Mouse (Mus musculus): ENCODE data around the gene Cyp2s1. TPM values are rescaled to one million over a fixed set of nuclear protein-coding genes. Genes with fewer than 3 reads are reported as not detected.

Cyp2s1 gene
- total and polyA plus RNA-seq, 3 experiments: not detected

DNA sequence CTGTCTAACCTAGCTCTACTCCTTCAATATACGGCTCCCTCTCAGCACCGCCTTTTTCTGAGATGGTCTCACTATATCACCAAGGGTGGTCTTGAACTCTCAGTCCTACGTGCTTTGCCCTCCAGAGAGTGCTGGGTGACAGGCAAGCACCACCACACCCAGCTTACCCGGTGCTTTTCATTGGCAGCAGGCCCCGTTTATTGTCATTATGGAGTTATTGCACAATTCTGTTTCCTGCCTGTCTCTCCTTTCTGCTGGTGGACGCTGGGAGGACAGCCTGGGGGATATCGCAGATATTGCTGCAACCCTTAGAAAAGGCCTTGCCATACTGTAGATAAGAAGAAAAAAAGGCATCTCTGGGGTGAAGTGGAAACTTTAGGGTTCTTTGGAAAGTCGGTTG is 26.1 kb downstream of the Cyp2s1 start:
- Histone ChIP-seq H3K9me3 (replicated peaks; ENCODE audit: insufficient read depth, low read length) (no peaks in the 10 kb centered on the region), H3K79me2 (ENCODE audit: control insufficient read depth, insufficient read depth, low read length, poor library complexity) (no peaks in the 10 kb centered on the region), H3K36me3 (ENCODE audit: control insufficient read depth in 1 of 2, insufficient read depth in 2 of 2, low read length in 2 of 2) (no peaks in the 10 kb centered on the region), H3K27ac (ENCODE audit: control insufficient read depth, low read depth, low read length) (no peak overlapping the region), H3K4me1 (ENCODE audit: control insufficient read depth in 1 of 2, insufficient read depth in 2 of 2, low read length in 2 of 2) (no peaks in the 10 kb centered on the region), H3K4me3 (ENCODE audit: control insufficient read depth in 1 of 2, insufficient read depth in 1 of 2, low read depth in 2 of 2, low read length in 2 of 2) (no peak overlapping the region), H3K9ac (ENCODE audit: control insufficient read depth, low read depth, low read length, poor library complexity, severe bottlenecking) (no peak overlapping the region), H3K27me3 (ENCODE audit: control insufficient read depth in 1 of 2, insufficient read depth in 2 of 2, low read length in 2 of 2) (peaks cover 0 to 1% of the 10 kb centered on the region in 2 experiments; a peak in 1 of 4 replicates)
- no peak for DNase-seq (ENCODE audit: low read depth, low spot score)
- TF ChIP-seq JUND (IDR thresholded peaks at IDR 0.05; ENCODE audit: low read depth, low read length) (no peak), MYC (IDR thresholded peaks at IDR 0.05; ENCODE audit: low read depth, low read length) (no peak)

DNA sequence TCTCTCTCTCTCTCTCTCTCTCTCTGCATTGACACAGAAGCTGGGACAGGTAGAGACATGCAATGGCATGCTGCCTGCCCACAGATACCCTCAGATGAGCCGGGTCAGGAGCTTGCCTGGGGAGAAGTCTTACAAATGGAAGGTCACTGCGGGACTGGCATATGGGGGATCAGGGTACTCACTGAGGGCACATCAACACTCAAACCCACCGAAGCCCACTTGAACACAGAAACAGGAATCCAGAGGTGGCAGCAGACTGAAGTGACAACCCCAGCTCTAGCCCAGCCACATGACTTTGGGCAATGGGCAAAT is 27.6 kb downstream of the Cyp2s1 start:
- no peak for TF ChIP-seq ZC3H11A (IDR thresholded peaks at IDR 0.05; ENCODE audit: low read depth, low read length)
- TF ChIP-seq RCOR1 (IDR thresholded peaks at IDR 0.05; ENCODE audit: low read depth, low read length): no peak
- no peak for TF ChIP-seq KAT2A (conservative IDR thresholded peaks at IDR 0.05; ENCODE audit: low read depth, low read length)
- no peak for TF ChIP-seq GABPA (IDR thresholded peaks at IDR 0.05; ENCODE audit: low read depth, low read length)
- TF ChIP-seq SMC3 (IDR thresholded peaks at IDR 0.05; ENCODE audit: low read depth, low read length): no peak
- TF ChIP-seq USF2 (IDR thresholded peaks at IDR 0.05; ENCODE audit: borderline replicate concordance in 1 of 2, insufficient read depth in 1 of 2, low read depth in 1 of 2, low read length in 2 of 2): no peak
- no peak for TF ChIP-seq UBTF (IDR thresholded peaks at IDR 0.05; ENCODE audit: borderline replicate concordance, insufficient read depth, low read depth, low read length)
- TF ChIP-seq ZMIZ1 (IDR thresholded peaks at IDR 0.05; ENCODE audit: low read depth, low read length): no peak
- TF ChIP-seq TAL1 (IDR thresholded peaks at IDR 0.05; ENCODE audit: low read length): no peak
- peaks cover 0 to 1% of the 10 kb centered on the region in 2 experiments; a peak in 1 of 4 replicates for H3K27me3 ChIP-seq (ENCODE audit: control insufficient read depth in 1 of 2, insufficient read depth in 2 of 2, low read length in 2 of 2)
- no peaks in the 10 kb centered on the region for H3K36me3 ChIP-seq (ENCODE audit: control insufficient read depth in 1 of 2, insufficient read depth in 2 of 2, low read length in 2 of 2)
- DNase-seq (ENCODE audit: low read depth, low spot score): no peak
- no peak overlapping the region for H3K4me3 ChIP-seq (ENCODE audit: control insufficient read depth in 1 of 2, insufficient read depth in 1 of 2, low read depth in 2 of 2, low read length in 2 of 2)
- H3K9me3 ChIP-seq (replicated peaks; ENCODE audit: insufficient read depth, low read length): no peaks in the 10 kb centered on the region
- H3K4me1 ChIP-seq (ENCODE audit: control insufficient read depth in 1 of 2, insufficient read depth in 2 of 2, low read length in 2 of 2): no peaks in the 10 kb centered on the region
- H3K27ac ChIP-seq (ENCODE audit: control insufficient read depth, low read depth, low read length): no peak overlapping the region
- H3K9ac ChIP-seq (ENCODE audit: control insufficient read depth, low read depth, low read length, poor library complexity, severe bottlenecking): no peak overlapping the region
- no peaks in the 10 kb centered on the region for H3K79me2 ChIP-seq (ENCODE audit: control insufficient read depth, insufficient read depth, low read length, poor library complexity)

DNA sequence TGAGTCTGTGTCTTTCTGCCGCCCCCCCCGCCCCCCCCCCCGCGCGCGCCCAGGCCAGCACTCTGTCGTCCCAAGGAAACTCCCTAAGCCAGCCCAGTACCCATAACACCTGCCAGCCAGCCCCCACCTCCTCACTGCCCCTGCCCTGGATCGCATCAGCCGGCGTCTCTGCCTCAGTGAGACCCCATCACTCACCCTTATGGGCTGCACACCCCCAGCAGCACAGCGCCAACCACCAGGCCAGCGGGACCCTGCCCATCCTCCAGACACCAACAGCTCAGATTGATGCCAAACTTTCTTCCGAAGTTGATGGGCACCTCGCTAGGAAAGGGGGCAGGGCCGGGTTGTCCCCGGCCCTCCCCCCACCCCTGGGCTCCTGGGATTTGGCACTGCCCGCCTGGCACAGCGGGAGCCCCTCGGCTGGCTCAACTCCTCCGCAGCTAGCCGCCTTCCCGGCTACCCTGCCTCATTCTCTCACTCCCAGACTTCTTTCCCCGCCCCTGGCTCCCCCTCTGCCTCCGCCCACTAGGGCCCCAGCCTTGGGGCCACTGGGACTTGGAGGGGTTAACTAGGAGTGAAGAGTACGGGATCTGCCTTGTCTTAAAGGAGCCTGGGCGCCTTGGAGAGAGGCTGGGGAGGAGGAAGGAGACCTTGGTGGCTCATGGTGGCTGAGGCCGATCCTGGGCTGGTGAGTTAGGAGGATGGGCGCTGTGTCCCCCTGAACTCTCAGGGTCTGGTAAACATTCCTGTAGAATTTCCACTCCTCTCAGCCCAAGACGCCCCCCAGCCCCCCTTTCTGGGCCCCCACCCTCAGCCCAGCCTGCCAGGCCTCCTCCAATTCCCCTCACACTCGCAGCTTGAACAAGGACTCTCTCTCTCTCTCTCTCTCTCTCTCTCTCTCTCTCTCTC is 28.2 kb downstream of the Cyp2s1 start, which contains the start of gene Axl:
Gene Axl (minus strand): TSS at position 486 of the 909 bp plus-strand sequence.
- Histone ChIP-seq H3K4me3 (ENCODE audit: control insufficient read depth in 1 of 2, insufficient read depth in 1 of 2, low read depth in 2 of 2, low read length in 2 of 2) (no peak within 1 kb of the TSS), H3K79me2 (ENCODE audit: control insufficient read depth, insufficient read depth, low read length, poor library complexity) (no peaks in the 10 kb centered on the region), H3K27me3 (ENCODE audit: control insufficient read depth in 1 of 2, insufficient read depth in 2 of 2, low read length in 2 of 2) (peaks cover 0 to 1% of the 10 kb centered on the region in 2 experiments; a peak in 1 of 4 replicates), H3K9me3 (replicated peaks; ENCODE audit: insufficient read depth, low read length) (no peaks in the 10 kb centered on the region), H3K9ac (ENCODE audit: control insufficient read depth, low read depth, low read length, poor library complexity, severe bottlenecking) (no peak within 1 kb of the TSS), H3K4me1 (ENCODE audit: control insufficient read depth in 1 of 2, insufficient read depth in 2 of 2, low read length in 2 of 2) (no peaks in the 10 kb centered on the region), H3K36me3 (ENCODE audit: control insufficient read depth in 1 of 2, insufficient read depth in 2 of 2, low read length in 2 of 2) (no peaks in the 10 kb centered on the region), H3K27ac (ENCODE audit: control insufficient read depth, low read depth, low read length) (no peak within 1 kb of the TSS)
- DNase-seq (ENCODE audit: low read depth, low spot score): no peak
- TF ChIP-seq ETS1 (IDR thresholded peaks at IDR 0.05; ENCODE audit: low read depth, low read length): no peak
- no peak for TF ChIP-seq MXI1 (IDR thresholded peaks at IDR 0.05; ENCODE audit: low read depth, low read length)
